Mouse (Mus musculus) adrenal gland, postnatal 25 days (tissue): ENCODE results near the gene Tsc22d3. TPM values are rescaled to one million over a fixed set of nuclear protein-coding genes. Genes with fewer than 3 reads are reported as not detected.
"Not testable (repeated sequence)": the region's sequence is repeated elsewhere in the genome, so short reads cannot be mapped to it uniquely, and the experiment has no call there.

ENCODE experiments used
- DNase-seq: peaks from one replicate; pipeline ENCODE4 v3.0.0; 2021; ENCODE audit warnings: mixed read lengths
- total RNA-seq: library from RNA; stranded (reverse); gene quantifications from 2 replicates; pipeline ENCODE4 v1.2.3, GENCODE M21; 2021

Tsc22d3 gene
- total RNA-seq, 1 experiment from 2014 or later, result 116 TPM

- DNase-seq, result no peak
These were observed 34.7 kb downstream of the Tsc22d3 start for GRCm38 (mm10) chrX:140565759-140566158.

- no peak for DNase-seq
These were observed 35.2 kb downstream of the Tsc22d3 start for GRCm38 (mm10) chrX:140565212-140565611.

GRCm38 (mm10) chrX:140564777-140565176, 35.7 kb downstream of the Tsc22d3 start:
- DNase-seq, result peak; percentile 68

- peak; percentile 71 for DNase-seq
These were observed 42.1 kb downstream of the Tsc22d3 start for GRCm38 (mm10) chrX:140558176-140558844.

GRCm38 (mm10) chrX:140555965-140556364, 44.5 kb downstream of the Tsc22d3 start:
- DNase-seq, result no peak

GRCm38 (mm10) chrX:140555423-140555822, 45.0 kb downstream of the Tsc22d3 start:
- no peak for DNase-seq

GRCm38 (mm10) chrX:140547660-140548419, 52.6 kb downstream of the Tsc22d3 start:
- DNase-seq, result no peak

GRCm38 (mm10) chrX:140544737-140545136, 55.7 kb downstream of the Tsc22d3 start:
- DNase-seq, result peak; percentile 27

- DNase-seq, result peak; percentile 65
These were observed 57.4 kb downstream of the Tsc22d3 start for GRCm38 (mm10) chrX:140542938-140543673.

- DNase-seq, result peak; percentile 57
These were observed 58.0 kb downstream of the Tsc22d3 start for GRCm38 (mm10) chrX:140542474-140542845.

GRCm38 (mm10) chrX:140541711-140542473, 58.6 kb downstream of the Tsc22d3 start:
- DNase-seq, result peak; percentile 13

- no peak for DNase-seq
These were observed 59.9 kb downstream of the Tsc22d3 start for GRCm38 (mm10) chrX:140540500-140541114.

GRCm38 (mm10) chrX:140539831-140540230, 60.6 kb downstream of the Tsc22d3 start:
- DNase-seq, result not testable (repeated sequence)

- DNase-seq, result no peak
These were observed 61.3 kb downstream of the Tsc22d3 start for GRCm38 (mm10) chrX:140539111-140539680.

- DNase-seq, result no peak
These were observed 61.8 kb downstream of the Tsc22d3 start for GRCm38 (mm10) chrX:140538649-140539048.

GRCm38 (mm10) chrX:140537662-140538061, 62.8 kb downstream of the Tsc22d3 start:
- DNase-seq, result no peak

- no peak for DNase-seq
These were observed 65.0 kb downstream of the Tsc22d3 start for GRCm38 (mm10) chrX:140535487-140535886.

GRCm38 (mm10) chrX:140534306-140534705, 66.2 kb downstream of the Tsc22d3 start:
- DNase-seq, result no peak

GRCm38 (mm10) chrX:140532325-140532724, 68.1 kb downstream of the Tsc22d3 start:
- DNase-seq, result no peak

- DNase-seq, result no peak
These were observed 69.1 kb downstream of the Tsc22d3 start for GRCm38 (mm10) chrX:140531356-140531755.

- no peak for DNase-seq
These were observed 69.8 kb downstream of the Tsc22d3 start for GRCm38 (mm10) chrX:140530632-140531031.
